Mouse (Mus musculus): ENCODE results near the gene Ndc1. TPM values are rescaled to one million over a fixed set of nuclear protein-coding genes. Genes with fewer than 3 reads are reported as not detected.

The Ndc1 gene
- total RNA-seq, 2 experiments from 2014 or later: 11.7 to 11.8 TPM

GRCm38 (mm10) chr4:107457602-107458001 lies 90.0 kb downstream of the Ndc1 start:
- Histone ChIP-seq H3K4me3 (no peak overlapping the region), H3K27ac (no peak overlapping the region)
- TF ChIP-seq CTCF (conservative IDR thresholded peaks at IDR 0.05): no peak
- no peak for DNase-seq (ENCODE audit: low spot score in 2 of 2)

- no peak overlapping the region for H3K4me3 ChIP-seq
- no peak for TF ChIP-seq CTCF (conservative IDR thresholded peaks at IDR 0.05)
- no peak for DNase-seq (ENCODE audit: low spot score in 2 of 2)
- no peak overlapping the region for H3K27ac ChIP-seq
Observed at GRCm38 (mm10) chr4:107458907-107459306, 91.3 kb downstream of the Ndc1 start.

- H3K4me3 ChIP-seq: no peak overlapping the region
- no peak for DNase-seq (ENCODE audit: low spot score in 2 of 2)
- H3K27ac ChIP-seq: no peak overlapping the region
- no peak for TF ChIP-seq CTCF (conservative IDR thresholded peaks at IDR 0.05)
Observed at GRCm38 (mm10) chr4:107459461-107459860, 91.9 kb downstream of the Ndc1 start.

- Histone ChIP-seq H3K4me3 (no peak overlapping the region), H3K27ac (no peak overlapping the region)
- no peak for TF ChIP-seq CTCF (conservative IDR thresholded peaks at IDR 0.05)
- no peak for DNase-seq (ENCODE audit: low spot score in 2 of 2)
Observed at GRCm38 (mm10) chr4:107460468-107460867, 92.9 kb downstream of the Ndc1 start.

Small RNA genes within 50 kb of the gene (microRNA-seq; reads per million reads assigned to microRNA genes)
- 0 to 0.37 reads per million in 2 experiments for gene Gm24804

Other genes with a start within 250 kb of the Ndc1 start
- 100 to 1,000 TPM; 207 TPM for gene Tmem59, start 189.4 kb upstream of the Ndc1 start, total RNA-seq (2021)
- 10 to 100 TPM; 14.6 to 18.0 TPM for gene Tceanc2, start 188.7 kb upstream of the Ndc1 start, total RNA-seq (2021)
- not detected for gene Ldlrad1, start 158.6 kb upstream of the Ndc1 start, total RNA-seq (2021)
- gene Lrrc42, start 114.3 kb upstream of the Ndc1 start, total RNA-seq (2021): 10 to 100 TPM; 31.7 to 33.4 TPM
- gene Hspb11, start 114.2 kb upstream of the Ndc1 start, total RNA-seq (2021): 10 to 100 TPM; 22.9 to 26.0 TPM
- not detected for gene Dio1, start 60.6 kb upstream of the Ndc1 start, total RNA-seq (2021)
- 10 to 100 TPM; 49.4 to 51.2 TPM for gene Yipf1, start 53.4 kb upstream of the Ndc1 start, total RNA-seq (2021)
- gene Glis1, start 66.8 kb downstream of the Ndc1 start, total RNA-seq (2021): 1 to 10 TPM in 1 of 2 experiments, under 1 TPM in 1; 0.64 to 2.5 TPM